Mouse (Mus musculus): ENCODE results near the gene Th.

- TF ChIP-seq CTCF (IDR thresholded peaks at IDR 0.05; ENCODE audit: extremely low read depth, insufficient read depth, insufficient read length, insufficient replicate concordance) (no peak), POLR2A (IDR thresholded peaks at IDR 0.05; ENCODE audit: low read depth, low read length) (no peak)
Measured at GRCm38 (mm10) chr7:142905606-142906005, 25.3 kb downstream of the Th start.
